Mouse (Mus musculus) forebrain, embryonic 14.5 days (tissue): Measurements from ENCODE around the gene Rfx8. TPM values are rescaled to one million over a fixed set of nuclear protein-coding genes. Genes with fewer than 3 reads are reported as not detected.

Experiments used
- ATAC-seq: fragments of 200-750 bp; cut with Nextera tagmentation; 2 replicates; pipeline ENCODE4 v1.8.0; 2017; ENCODE audit warnings: mild to moderate bottlenecking, moderate library complexity
- DNase-seq: peaks from one replicate; pipeline ENCODE4 v3.0.0-alpha.2; 2015; ENCODE audit warnings: low spot score
- H3K27ac ChIP-seq: fragments of 300-500 bp; sonication (generic); 2 replicates; pipeline ENCODE4 v1.5.1; 2014; ENCODE audit warnings: low read depth, mild to moderate bottlenecking, control low read depth, low read length, moderate library complexity
- H3K27me3 ChIP-seq: fragments of 300-500 bp; sonication (generic); replicated peaks from 2 replicates; pipeline ENCODE4 v1.6.1; 2014; ENCODE audit warnings: low read length, control low read depth, mixed read lengths; ENCODE audit not compliant: control insufficient read depth, insufficient read depth
- H3K36me3 ChIP-seq: fragments of 300-500 bp; sonication (generic); 2 replicates; pipeline ENCODE4 v1.6.1; 2014; ENCODE audit warnings: low read length, control low read depth; ENCODE audit not compliant: control insufficient read depth, insufficient read depth
- H3K4me1 ChIP-seq: fragments of 300-500 bp; sonication (generic); 2 replicates; pipeline ENCODE4 v1.6.1; 2014; ENCODE audit warnings: antibody characterized with exemption, low read length, control low read depth; ENCODE audit not compliant: control insufficient read depth, insufficient read depth
- H3K4me2 ChIP-seq: fragments of 300-500 bp; sonication (generic); 2 replicates; pipeline ENCODE4 v1.6.1; 2014; ENCODE audit warnings: mild to moderate bottlenecking, control low read depth, low read length
- H3K4me3 ChIP-seq: fragments of 300-500 bp; sonication (generic); 2 replicates; pipeline ENCODE4 v1.5.1; 2014; ENCODE audit warnings: low read depth, low read length, control low read depth
- H3K9ac ChIP-seq: fragments of 300-500 bp; sonication (generic); 2 replicates; pipeline ENCODE4 v1.6.1; 2014; ENCODE audit warnings: mild to moderate bottlenecking, low read length, control low read depth, moderate library complexity
- H3K9me3 ChIP-seq: fragments of 300-500 bp; sonication (generic); replicated peaks from 2 replicates; pipeline ENCODE4 v1.6.1; 2016; ENCODE audit warnings: low read length, control low read depth, mixed read lengths; ENCODE audit not compliant: control insufficient read depth
- whole genome bisulfite sequencing: fragments of 180-500 bp; shearing (Covaris S2); extraction: QIAGEN DNeasy Blood & Tissue Kit; methylation state at CpG from one replicate; pipeline ENCODE4 v1.1.7; 2014; 5-methylcytosine and 5-hydroxymethylcytosine counted together
- polyA plus RNA-seq: library from polyadenylated mRNA; unstranded; fragments of >200 nt; fragmentation: Nextera tagmentation; extraction: Ambion mirVana; gene quantifications from 2 replicates; pipeline ENCODE4 v1.2.1, GENCODE M21; 2014

Gene Rfx8
- polyA plus RNA-seq, 1 experiment from 2014 or later: 0.19 TPM

DNA sequence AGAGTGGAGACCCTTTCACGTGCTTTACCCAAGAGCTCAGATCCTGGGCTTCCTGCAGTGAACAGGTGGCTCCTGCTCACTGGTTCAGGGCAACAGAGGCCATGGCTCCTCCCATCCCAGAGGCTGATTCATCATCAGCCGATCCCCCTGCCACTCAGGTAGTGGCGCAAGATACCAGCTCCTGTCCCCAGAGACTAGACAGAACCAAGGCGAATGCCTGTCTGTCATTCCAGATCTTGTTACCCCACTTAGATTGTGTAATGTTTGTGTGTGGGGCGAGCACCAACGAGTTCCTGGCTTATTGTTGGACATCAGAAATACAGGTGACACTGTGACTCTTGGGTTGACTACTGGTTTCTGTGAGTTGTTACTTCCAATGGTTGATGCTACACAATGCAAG lies 9.1 kb upstream of the Rfx8 start:
- ATAC-seq (no peak), DNase-seq (no peak)
- Histone ChIP-seq H3K9ac (no peak overlapping the region), H3K4me2 (no peak overlapping the region), H3K9me3 (no peaks in the 10 kb centered on the region), H3K27me3 (0 out of 2 replicates have a peak, but pooled peaks cover 6% of the 10 kb centered on the region), H3K4me1 (peaks cover 9% of the 10 kb centered on the region; the same call in 1 of the 2 replicates), H3K36me3 (no peaks in the 10 kb centered on the region), H3K27ac (no peak overlapping the region), H3K4me3 (no peak overlapping the region)
- WGBS: 78% methylated on average over 6 of the region's 6 CpGs

- 22% methylated on average over 9 of the region's 9 CpGs for WGBS
- Histone ChIP-seq H3K9ac (peak overlapping the region; percentile 77; the same call in 1 of the 2 replicates), H3K4me2 (peak overlapping the region; percentile 93), H3K27me3 (no peaks in the 10 kb centered on the region), H3K4me1 (0 out of 2 replicates have a peak, but pooled peaks cover 3% of the 10 kb centered on the region), H3K27ac (no peak overlapping the region), H3K4me3 (peak overlapping the region; percentile 50; the same call in 1 of the 2 replicates), H3K9me3 (no peaks in the 10 kb centered on the region), H3K36me3 (no peaks in the 10 kb centered on the region)
- ATAC-seq: 0 out of 2 replicates have a peak, but pooled peaks have one; percentile 12
- DNase-seq: no peak
Measured at GRCm38 (mm10) chr1:39721351-39721726, 542 bp upstream of the Rfx8 start.

GRCm38 (mm10) chr1:39720186-39720585 lies 611 bp downstream of the Rfx8 start:
- ATAC-seq (no peak), DNase-seq (no peak)
- Histone ChIP-seq H3K9me3 (no peaks in the 10 kb centered on the region), H3K4me2 (peak overlapping the region; percentile 93), H3K36me3 (no peaks in the 10 kb centered on the region), H3K27me3 (no peaks in the 10 kb centered on the region), H3K4me1 (0 out of 2 replicates have a peak, but pooled peaks cover 3% of the 10 kb centered on the region), H3K4me3 (peak overlapping the region; percentile 50; the same call in 1 of the 2 replicates), H3K27ac (no peak overlapping the region), H3K9ac (peak overlapping the region; percentile 77; the same call in 1 of the 2 replicates)
- 25% methylated on average over 2 of the region's 2 CpGs for WGBS

DNA sequence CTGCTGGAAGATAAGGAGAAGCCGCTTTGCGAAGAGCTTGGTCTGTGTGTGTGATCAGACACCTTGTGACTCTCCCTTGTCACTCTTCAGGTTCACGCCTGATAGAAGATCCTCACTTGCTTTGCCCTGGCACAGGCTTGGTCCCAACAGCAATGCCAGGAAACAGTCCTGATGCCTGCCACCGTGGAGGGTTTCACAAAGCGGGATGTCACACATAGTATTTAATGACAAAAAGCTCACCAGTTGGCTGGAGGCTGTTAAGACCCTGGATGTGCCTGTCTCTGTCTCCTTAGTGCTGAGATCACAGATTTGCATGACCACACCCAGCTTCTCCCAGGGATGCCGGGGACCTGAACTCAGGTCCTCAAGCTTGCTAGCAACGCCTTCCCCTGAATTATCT lies 5.2 kb downstream of the Rfx8 start:
- no peak for DNase-seq
- 95% methylated on average over 7 of the region's 7 CpGs for WGBS

DNA sequence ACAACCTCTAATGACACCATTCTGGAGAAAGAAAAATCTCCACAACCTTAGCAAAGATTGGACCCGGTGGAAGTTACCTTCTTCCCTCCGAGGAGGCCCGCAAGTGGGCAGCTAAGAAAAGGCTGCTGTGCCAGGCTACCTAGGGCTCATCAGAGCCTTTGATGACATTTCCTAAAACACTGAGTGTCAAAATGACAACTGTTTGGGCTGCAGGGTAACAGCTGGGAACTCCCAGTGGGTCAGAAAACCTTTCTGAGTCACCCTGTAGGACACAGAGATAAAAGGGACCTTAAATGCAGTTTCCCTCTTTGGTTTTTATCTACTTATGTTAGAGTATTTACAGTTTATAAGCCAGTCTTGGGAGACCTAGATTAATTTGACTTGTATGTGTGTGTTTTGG lies 6.1 kb downstream of the Rfx8 start:
- no peaks in the 10 kb centered on the region for H3K36me3 ChIP-seq
- no peaks in the 10 kb centered on the region for H3K9me3 ChIP-seq
- H3K27ac ChIP-seq: no peak overlapping the region
- 95% methylated on average over 3 of the region's 3 CpGs for WGBS
- H3K4me2 ChIP-seq: no peak overlapping the region
- no peaks in the 10 kb centered on the region for H3K4me1 ChIP-seq
- no peak overlapping the region for H3K4me3 ChIP-seq
- no peak overlapping the region for H3K9ac ChIP-seq
- no peak for ATAC-seq
- H3K27me3 ChIP-seq: no peaks in the 10 kb centered on the region
- no peak for DNase-seq

More for the DNA sequence above, 5.2 kb downstream of the Rfx8 start:
- no peak overlapping the region for H3K4me2 ChIP-seq
- H3K4me1 ChIP-seq: no peaks in the 10 kb centered on the region
- H3K9ac ChIP-seq: no peak overlapping the region
- H3K9me3 ChIP-seq: no peaks in the 10 kb centered on the region
- H3K4me3 ChIP-seq: no peak overlapping the region
- no peaks in the 10 kb centered on the region for H3K36me3 ChIP-seq
- no peak for ATAC-seq
- H3K27me3 ChIP-seq: no peaks in the 10 kb centered on the region
- H3K27ac ChIP-seq: no peak overlapping the region

DNA sequence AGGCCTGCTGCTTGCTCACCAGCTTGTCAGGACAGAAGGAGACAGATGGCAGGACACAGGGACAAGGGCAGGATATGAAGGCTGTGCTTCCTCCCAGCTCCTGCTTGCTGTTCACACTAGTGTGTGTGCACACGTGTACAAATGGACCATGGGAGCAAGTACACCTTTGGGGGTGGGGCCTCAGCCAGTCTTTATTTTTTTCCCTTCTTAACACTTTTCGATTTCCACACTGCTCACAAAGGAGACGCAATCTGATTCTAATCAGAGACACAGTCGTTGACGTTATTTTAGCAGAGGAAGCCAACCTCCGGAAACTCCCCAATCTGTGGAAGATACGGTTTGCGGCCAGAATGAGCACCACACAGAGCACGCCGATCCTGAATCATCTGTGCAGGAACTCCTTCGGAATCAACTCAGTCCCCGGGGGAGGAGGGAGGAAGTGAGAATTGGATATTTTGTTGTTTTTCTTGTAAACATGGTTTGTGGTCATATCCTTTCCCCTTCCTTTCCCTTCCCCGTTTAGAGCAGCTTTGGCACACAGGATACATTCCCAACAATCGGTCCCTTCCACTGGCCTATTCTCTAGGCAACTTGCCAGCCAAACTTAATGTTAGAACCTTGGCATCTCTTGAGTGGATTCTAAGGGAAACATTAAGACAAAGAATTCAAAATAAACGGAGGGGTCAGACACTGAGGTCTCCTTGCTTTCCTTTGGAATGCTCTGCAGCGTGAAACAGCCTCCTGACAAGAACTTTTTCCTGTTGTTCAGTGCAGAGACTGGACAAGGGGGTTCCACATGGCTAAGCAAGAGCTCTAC lies 6.7 kb downstream of the Rfx8 start:
- DNase-seq (peak; percentile 68), ATAC-seq (no peak)
- 71% methylated on average over 16 of the region's 16 CpGs for WGBS
- no peaks in the 10 kb centered on the region for H3K36me3 ChIP-seq
- no peak overlapping the region for H3K4me3 ChIP-seq
- no peak overlapping the region for H3K9ac ChIP-seq
- no peaks in the 10 kb centered on the region for H3K27me3 ChIP-seq
- no peak overlapping the region for H3K4me2 ChIP-seq
- 0 out of 2 replicates have a peak overlapping the region, but pooled peaks have one; percentile 27 for H3K27ac ChIP-seq
- no peaks in the 10 kb centered on the region for H3K9me3 ChIP-seq
- H3K4me1 ChIP-seq: no peaks in the 10 kb centered on the region

GRCm38 (mm10) chr1:39713300-39713699 lies 7.5 kb downstream of the Rfx8 start:
- WGBS: 92% methylated on average over 8 of the region's 8 CpGs
- Histone ChIP-seq H3K4me3 (no peak overlapping the region), H3K4me2 (no peak overlapping the region), H3K36me3 (no peaks in the 10 kb centered on the region), H3K9me3 (no peaks in the 10 kb centered on the region), H3K27me3 (no peaks in the 10 kb centered on the region), H3K27ac (0 out of 2 replicates have a peak overlapping the region, but pooled peaks have one; percentile 27), H3K4me1 (no peaks in the 10 kb centered on the region), H3K9ac (no peak overlapping the region)
- ATAC-seq: no peak
- DNase-seq: no peak

DNA sequence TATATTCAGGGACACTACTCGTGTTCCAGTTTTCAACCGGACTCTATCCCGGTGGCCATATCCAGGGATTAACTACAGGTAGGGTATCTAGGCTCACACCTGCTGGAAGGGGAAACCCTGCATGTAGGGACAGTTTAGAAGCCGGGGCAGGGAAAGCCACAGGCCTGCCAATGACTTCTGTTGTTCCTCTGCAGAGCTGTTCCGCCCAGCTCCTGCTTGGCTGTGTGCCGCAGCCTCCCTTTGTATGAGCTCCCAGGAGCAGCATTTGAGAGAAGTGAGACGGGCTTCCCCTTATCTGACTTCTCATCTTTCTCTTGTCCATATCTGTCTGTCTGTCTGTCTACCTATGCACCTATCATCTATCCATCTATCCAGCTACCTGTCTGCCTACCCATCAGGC lies 8.5 kb downstream of the Rfx8 start:
- H3K4me2 ChIP-seq: no peak overlapping the region
- H3K27me3 ChIP-seq: no peaks in the 10 kb centered on the region
- WGBS: 93% methylated on average over 7 of the region's 7 CpGs
- no peaks in the 10 kb centered on the region for H3K36me3 ChIP-seq
- H3K27ac ChIP-seq: no peak overlapping the region
- no peak overlapping the region for H3K9ac ChIP-seq
- no peak for ATAC-seq
- no peaks in the 10 kb centered on the region for H3K9me3 ChIP-seq
- no peak for DNase-seq
- no peaks in the 10 kb centered on the region for H3K4me1 ChIP-seq
- H3K4me3 ChIP-seq: no peak overlapping the region

DNA sequence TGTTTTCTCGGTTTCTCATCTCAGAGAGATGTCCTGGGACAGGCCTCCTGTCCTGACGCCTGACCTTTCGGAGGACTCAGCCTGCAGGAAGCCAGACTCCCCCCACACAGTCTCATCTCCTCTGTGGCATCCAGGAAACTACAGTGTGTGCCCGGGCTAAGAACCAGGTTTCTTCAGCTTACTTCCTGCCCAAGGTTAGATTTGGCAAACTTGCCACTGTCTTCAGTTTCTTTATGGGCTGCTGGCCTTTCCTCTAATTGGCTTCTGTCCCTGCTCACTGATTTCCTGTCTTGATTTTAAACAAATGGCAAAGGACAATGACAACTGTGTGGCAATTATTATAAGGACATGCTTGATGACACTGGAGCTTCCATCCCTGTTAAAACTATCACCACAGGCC lies 10.2 kb downstream of the Rfx8 start:
- H3K27me3 ChIP-seq: no peaks in the 10 kb centered on the region
- H3K36me3 ChIP-seq: no peaks in the 10 kb centered on the region
- no peak overlapping the region for H3K4me3 ChIP-seq
- H3K4me2 ChIP-seq: no peak overlapping the region
- H3K9me3 ChIP-seq: no peaks in the 10 kb centered on the region
- WGBS: 80% methylated on average over 4 of the region's 4 CpGs
- no peak overlapping the region for H3K9ac ChIP-seq
- DNase-seq (no peak), ATAC-seq (no peak)
- H3K27ac ChIP-seq: no peak overlapping the region
- no peaks in the 10 kb centered on the region for H3K4me1 ChIP-seq
